Comparison of ENCODE assay signal across 9 mouse cellular contexts in genomic region chr1:82358871-82359647, GRCm38 (mm10). TPM values are rescaled to one million over a fixed set of nuclear protein-coding genes. Genes with fewer than 3 reads are reported as not detected.
A peak's percentile ranks its signal among the peaks of the same experiment; 100 is the strongest.
DNase-seq lines count a peak whose midpoint lies in the region; ATAC-seq lines count a peak whose summit lies in the region.
"Had no signal": no experiment of that assay in that cellular context is flagged by ENCODE, and none has a peak within 500 bp of the region (broad histone marks: within the 10 kb centered on the region; RNA-seq: fewer than 3 reads in every experiment).

No protein-coding gene starts in this region.

- 0 out of 2 replicates have a peak overlapping the region, but pooled peaks have one; percentile 8 for H3K9ac ChIP-seq in heart, embryonic 14.5 days (ENCODE audit: low read length)
- no peak overlapping the region for H3K9ac ChIP-seq in neural tube, embryonic 12.5 days
- H3K9ac ChIP-seq: limb, embryonic 13.5 days had no signal

- H3K27ac ChIP-seq in heart, embryonic 14.5 days (replicated peaks in 1 of 2; ENCODE audit: control insufficient read depth in 1 of 2, insufficient read depth in 1 of 2, low read depth in 2 of 2, low read length in 2 of 2) = 0 out of 4 replicates have a peak overlapping the region, but pooled peaks of 1 of the 2 experiments have one; percentile 9
- H3K27ac ChIP-seq in neural tube, embryonic 12.5 days = no peak overlapping the region
- H3K27ac ChIP-seq: limb, embryonic 13.5 days had no signal

- peak overlapping the region; percentile 59 for H3K4me2 ChIP-seq in heart, embryonic 14.5 days (ENCODE audit: low read length)
- peak overlapping the region; percentile 15; the same call in 1 of the 2 replicates for H3K4me2 ChIP-seq in neural tube, embryonic 12.5 days (replicated peaks)
- H3K4me2 ChIP-seq: limb, embryonic 13.5 days had no signal

- H3K36me3 ChIP-seq in heart, embryonic 14.5 days (ENCODE audit: control insufficient read depth, insufficient read depth, low read length) = no peaks in the 10 kb centered on the region
- H3K36me3 ChIP-seq in neural tube, embryonic 12.5 days = no peaks in the 10 kb centered on the region
- H3K36me3 ChIP-seq: limb, embryonic 13.5 days had no signal

- peak overlapping the region; percentile 12 to 25 for H3K4me3 ChIP-seq in heart, embryonic 14.5 days (ENCODE audit: control insufficient read depth in 1 of 2, insufficient read depth in 1 of 2, low read depth in 1 of 2, low read length in 2 of 2)
- no peak overlapping the region for H3K4me3 ChIP-seq in neural tube, embryonic 12.5 days
- H3K4me3 ChIP-seq: limb, embryonic 13.5 days had no signal

- WGBS in heart, embryonic 14.5 days = 33% methylated on average over 20 of the region's 20 CpGs
- 58% methylated on average over 20 of the region's 20 CpGs for WGBS in neural tube, embryonic 12.5 days

- H3K27me3 ChIP-seq in heart, embryonic 14.5 days (ENCODE audit: control insufficient read depth, insufficient read depth, low read length) = peaks cover 27% of the 10 kb centered on the region
- no peaks in the 10 kb centered on the region for H3K27me3 ChIP-seq in neural tube, embryonic 12.5 days (replicated peaks)
- H3K27me3 ChIP-seq: limb, embryonic 13.5 days had no signal

- peak; percentile 7 for DNase-seq in gastrocnemius, postnatal 10 days
- DNase-seq in gastrocnemius, postnatal 4 days (ENCODE audit: low spot score in 2 of 2) = no peak
- peak; percentile 22 to 49 for DNase-seq in adrenal gland, postnatal 36 days
- DNase-seq in kidney, postnatal 10 days = peak; percentile 25
- no peak for DNase-seq in cerebellum, adult 18-20 months
- no peak for DNase-seq in cerebellum, adult 9-11 months

- ATAC-seq in heart, embryonic 14.5 days (ENCODE audit: insufficient number of reproducible peaks, insufficient read depth, low FRiP score, low read depth) = no peak
- peak; percentile 74; the same call in 1 of the 2 replicates for ATAC-seq in neural tube, embryonic 12.5 days (ENCODE audit: low FRiP score, low read depth)

- no peaks in the 10 kb centered on the region for H3K9me3 ChIP-seq in heart, embryonic 14.5 days (ENCODE audit: control insufficient read depth, low read length)
- no peaks in the 10 kb centered on the region for H3K9me3 ChIP-seq in neural tube, embryonic 12.5 days
- H3K9me3 ChIP-seq: limb, embryonic 13.5 days had no signal

- H3K4me1 ChIP-seq in heart, embryonic 14.5 days (ENCODE audit: control insufficient read depth in 2 of 2, insufficient read depth in 2 of 2, low read length in 2 of 2) = peaks cover 9 to 26% of the 10 kb centered on the region in 2 experiments
- peaks cover 16% of the 10 kb centered on the region; the same call in 1 of the 2 replicates for H3K4me1 ChIP-seq in neural tube, embryonic 12.5 days

RNA-seq across cellular contexts. Expression of gene Rhbdd1, which starts 42.8 kb away (rescaled TPM):
- 10 to 100 TPM; 12.2 to 13.2 TPM for total RNA-seq in gastrocnemius, postnatal 10 days (2021)
- 10 to 100 TPM; 10.6 to 10.9 TPM for total RNA-seq in gastrocnemius, postnatal 4 days (2021)
- 10 to 100 TPM; 30.0 to 42.7 TPM for total RNA-seq in adrenal gland, postnatal 36 days (2021)
- polyA plus RNA-seq in heart, embryonic 14.5 days (2014; fragmentation: Nextera tagmentation; extraction: Ambion mirVana) = 7.0 and 8.7 TPM in 2 replicates
- 8.7 and 9.5 TPM in 2 replicates for polyA plus RNA-seq in neural tube, embryonic 12.5 days (2016; fragmentation: Nextera tagmentation; extraction: Ambion mirVana)

Comparison
In these comparisons a context has a peak if more than half of its experiments do, and no peak if none do; other contexts are left out.
1. DNase-seq: peak in gastrocnemius, postnatal 10 days (single experiment), adrenal gland, postnatal 36 days (2 of 2) and kidney, postnatal 10 days (single experiment); none in gastrocnemius, postnatal 4 days (0 of 2), cerebellum, adult 18-20 months (0 of 2) and cerebellum, adult 9-11 months (single experiment).